Mouse (Mus musculus) embryo, embryonic 10 days (tissue): ENCODE results near the gene Rpa3.

Source experiments
- DNase-seq: peaks from one replicate; pipeline ENCODE4 v3.0.0-alpha.2; 2015; ENCODE audit warnings: low spot score

Gene Rpa3

DNA sequence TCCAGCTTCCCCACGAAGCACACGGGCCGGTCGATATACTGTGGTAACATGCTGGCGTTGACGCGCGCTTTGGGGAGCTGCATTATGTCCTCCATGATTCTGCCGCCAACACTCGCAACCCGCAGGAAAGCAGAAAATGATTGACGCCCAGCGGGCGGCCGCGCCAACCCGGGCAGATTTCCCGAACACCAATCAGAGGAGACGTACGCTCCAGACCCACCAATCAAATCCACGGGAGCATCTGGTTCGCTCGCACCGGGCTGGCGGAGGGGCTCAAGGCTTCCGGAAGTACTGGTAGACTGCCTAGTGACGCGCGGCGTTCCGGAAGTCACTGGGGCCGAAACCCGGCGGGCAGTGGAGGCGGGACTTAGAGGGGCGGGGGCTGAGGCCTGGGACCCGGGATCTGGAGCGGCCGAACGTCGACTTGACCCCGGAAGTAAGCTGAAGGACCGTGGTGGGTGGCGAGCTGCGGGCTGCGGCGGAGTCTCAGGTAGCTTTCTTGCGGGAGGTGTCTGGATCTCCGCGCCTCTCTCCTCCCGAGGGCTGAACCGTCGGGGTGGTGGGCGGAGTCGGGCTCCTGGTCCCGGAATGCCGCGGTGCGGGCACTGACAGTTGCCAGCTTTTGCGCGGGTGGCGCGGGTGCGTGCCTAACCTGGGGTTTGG lies at the start of gene Rpa3, which contains the start of the genes Umad1 and Gm45062:
TSS of gene Rpa3 (minus strand) at position 170 of the 663 bp plus-strand sequence.
TSS of gene Umad1 (plus strand) at position 285 of the 663 bp plus-strand sequence.
TSS of gene Gm45062 (plus strand) at position 447 of the 663 bp plus-strand sequence.
- DNase-seq: peak; percentile 98

DNA sequence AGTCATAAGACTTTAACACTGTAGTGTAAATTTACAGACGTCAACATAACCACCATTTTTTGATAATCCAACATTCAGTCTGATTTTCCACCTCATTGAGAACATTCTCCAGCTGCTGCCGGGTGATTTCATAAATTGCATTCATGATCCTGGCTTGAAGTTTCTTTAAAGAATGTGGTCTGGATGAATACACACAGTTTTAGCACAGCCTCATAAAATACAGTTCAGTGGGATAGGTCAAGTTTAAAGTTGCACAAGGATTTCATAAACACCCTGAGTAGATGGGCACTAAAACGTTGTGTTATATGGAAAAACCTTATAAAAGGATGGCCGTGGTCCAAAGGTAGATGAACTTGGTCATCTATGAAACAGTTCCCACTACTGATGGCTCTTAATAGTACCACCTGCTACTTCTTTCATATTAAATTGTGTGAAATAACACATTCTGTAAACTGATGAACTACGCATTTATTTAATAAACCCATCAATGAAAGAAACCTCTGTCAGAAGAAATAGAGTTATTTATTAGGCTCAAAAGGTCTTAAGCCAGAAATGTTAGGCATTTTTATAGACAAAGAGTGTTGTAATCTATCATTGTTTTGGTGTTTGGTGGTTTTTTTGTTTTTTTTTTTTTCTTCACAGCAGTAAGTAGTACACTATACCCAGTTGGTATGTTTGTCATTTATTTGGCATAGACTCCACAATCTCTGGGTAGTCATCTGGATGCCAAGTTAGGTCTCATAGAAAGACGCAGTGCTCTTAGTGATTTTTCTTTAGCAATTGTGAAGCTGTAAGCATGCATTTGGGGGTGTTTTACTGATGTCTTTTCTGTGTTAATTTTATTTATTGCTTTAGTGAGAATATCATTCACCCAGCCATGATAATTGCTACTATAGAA lies 49.2 kb upstream of the Rpa3 start:
- DNase-seq: no peak

DNA sequence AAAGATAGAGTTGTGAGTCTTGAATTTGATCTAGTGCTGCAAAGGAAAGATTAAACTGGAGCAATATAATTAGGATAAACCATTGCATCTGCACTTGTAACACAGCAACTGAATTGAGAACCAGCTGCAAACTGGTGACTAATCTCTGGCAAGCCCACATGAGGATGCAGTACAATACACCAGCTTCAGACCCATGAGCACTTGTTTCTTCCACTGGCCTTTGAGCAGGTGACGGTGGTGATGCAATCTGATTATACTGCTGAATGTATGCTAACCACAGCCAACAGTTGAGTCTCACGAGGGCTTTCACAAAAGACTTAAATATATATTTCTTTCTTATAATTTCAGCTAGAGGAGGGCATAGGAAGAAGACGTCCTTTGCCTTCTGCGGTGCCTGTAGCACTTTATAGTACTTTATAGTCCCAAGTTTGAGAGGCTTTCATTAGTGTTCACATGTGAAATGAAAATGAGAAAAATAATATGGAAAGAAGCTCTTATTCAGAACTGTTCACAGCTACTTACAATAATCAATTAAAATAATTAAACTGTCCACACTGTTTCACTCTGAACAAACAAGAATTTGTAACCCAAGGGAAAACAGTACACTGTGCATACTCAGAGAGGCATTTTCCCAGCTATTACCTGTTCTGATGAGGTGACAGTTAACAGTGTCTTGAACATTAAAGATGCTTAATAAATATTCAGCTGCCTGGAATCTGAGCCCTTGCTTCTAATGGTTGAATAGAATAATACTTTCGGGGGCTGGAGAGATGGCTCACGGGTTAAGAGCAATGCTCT lies 40.3 kb upstream of the Rpa3 start:
- no peak for DNase-seq

DNA sequence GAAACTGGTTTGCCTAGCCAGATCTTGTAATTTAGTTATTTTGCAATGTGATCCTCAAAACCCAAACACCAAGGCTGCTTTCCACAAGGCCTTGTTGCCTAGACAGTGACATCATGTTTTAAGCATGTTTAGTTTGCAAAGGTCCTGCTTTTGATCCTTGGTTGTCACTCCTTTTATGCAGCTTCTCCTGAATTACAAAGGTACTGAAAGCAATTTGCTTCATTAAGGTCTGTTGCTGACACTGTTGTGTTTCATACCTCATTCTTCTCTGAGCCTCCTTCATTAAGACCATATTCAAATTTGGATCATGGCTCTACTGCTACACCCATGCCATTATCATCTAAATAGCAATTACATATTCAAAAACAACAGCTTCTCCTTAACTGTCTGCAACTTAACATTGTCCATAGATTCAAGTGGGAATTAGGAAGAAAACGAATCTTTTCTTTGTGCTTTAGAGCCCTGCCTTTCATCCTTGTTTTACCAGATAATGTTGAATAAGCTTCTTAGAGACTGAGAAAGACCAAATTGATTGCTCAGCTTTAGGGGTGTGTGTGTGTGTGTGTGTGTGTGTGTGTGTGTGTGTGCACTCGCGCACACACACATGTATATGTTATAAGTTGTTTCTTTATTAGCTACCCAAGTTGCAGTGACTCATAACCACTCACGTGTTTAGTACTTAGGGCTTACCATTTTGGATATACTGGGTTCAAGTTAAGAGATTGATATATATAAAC lies 35.2 kb upstream of the Rpa3 start:
- DNase-seq: peak; percentile 9

DNA sequence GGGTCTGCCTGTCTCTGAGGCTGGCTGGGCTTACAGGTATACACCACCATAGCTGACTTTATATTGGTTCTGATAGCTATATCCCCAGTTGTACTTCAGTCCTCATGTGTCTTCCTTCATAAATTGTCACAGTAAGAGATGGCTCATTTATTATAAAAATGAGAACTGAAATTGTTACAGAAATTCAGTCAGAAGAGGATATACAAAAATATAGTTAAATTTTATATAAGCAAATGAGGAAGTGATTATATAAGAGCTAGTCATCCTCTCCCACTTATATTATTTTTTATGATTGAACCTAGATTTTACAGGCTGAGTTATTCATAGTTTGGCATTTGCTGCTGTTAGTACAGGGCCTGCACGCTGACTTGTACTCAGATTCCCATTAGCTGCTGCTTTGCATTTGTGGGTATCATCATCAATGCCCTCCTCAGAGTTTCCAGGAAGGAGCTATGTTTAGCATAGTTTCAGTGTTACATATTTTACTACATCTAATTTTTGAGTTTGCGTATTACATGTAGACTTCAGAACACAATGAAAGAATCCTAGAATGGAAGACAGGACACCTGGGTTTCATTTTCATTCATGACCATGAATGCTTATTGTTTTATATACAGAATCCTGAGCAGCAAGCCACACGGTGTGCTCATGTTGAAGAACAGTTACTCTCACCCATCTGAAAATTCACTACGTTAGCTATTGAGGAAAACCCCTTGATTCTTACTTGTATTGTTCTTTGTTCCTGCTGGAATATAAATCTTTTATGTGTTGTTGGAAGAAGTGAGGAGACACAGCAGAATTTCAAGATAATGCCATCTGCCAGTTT lies 30.0 kb upstream of the Rpa3 start:
- no peak for DNase-seq

DNA sequence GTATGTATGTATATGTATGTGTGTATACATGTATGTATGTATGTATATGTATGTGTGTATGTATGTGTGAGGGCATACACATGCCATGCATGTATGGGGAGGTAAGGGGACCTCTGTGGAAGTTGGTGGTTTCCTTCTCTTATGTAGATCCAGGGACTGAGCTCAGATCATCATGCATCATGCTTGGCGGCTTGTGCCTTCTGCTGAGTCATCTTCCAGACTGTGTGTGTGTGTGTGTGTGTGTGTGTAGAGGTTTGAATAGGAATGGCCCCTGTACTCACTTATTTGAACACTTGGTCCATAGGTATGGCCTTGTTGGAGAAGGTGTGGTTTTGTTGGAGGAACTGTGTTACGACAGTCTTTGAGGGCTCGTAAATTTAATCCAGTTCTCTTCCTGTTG lies 27.2 kb upstream of the Rpa3 start:
- DNase-seq: no peak

DNA sequence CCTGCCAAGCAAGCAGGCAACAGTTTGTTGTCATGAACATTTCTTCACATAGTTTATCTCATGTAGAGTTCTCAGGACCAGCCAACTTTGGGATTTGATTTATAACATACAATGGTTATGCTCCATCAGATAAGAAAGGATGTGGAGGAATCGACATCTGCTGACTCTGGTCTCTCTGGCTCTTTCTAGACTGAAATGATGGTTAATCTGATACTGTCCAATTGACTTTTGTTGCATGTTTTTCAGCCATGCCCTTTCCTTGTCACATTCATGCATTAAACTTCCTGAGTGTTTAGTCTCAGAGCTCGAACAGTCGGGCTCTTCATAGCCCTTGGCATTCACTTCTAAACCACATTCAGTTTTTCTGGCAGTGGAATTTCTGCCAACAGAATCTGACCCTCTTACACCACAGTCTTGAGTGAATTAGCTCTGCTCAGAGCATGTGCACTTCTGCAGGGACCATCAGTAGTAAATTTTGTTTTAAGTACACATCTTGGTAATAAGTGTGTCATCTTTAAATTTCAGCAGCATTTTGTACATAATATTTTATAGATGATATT lies 26.5 kb upstream of the Rpa3 start:
- no peak for DNase-seq

DNA sequence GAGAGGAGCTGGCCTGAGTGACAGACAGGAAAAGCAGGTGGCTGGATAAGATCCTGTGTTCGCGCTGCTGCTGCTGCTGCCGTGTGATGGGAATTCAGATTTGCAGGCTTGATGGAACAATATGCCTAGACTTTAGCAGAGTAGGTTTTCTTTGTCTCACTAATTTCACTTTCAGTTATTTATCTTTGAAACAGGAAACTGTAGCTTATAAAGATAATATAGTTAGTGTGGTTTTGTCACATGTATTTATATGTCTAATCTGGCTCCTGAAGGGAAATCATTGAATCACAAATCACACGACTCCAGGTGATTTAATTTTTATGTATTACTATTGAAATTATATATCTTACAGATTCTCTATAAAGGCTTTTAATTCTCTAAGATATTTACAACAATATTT lies 24.3 kb upstream of the Rpa3 start:
- DNase-seq: no peak

DNA sequence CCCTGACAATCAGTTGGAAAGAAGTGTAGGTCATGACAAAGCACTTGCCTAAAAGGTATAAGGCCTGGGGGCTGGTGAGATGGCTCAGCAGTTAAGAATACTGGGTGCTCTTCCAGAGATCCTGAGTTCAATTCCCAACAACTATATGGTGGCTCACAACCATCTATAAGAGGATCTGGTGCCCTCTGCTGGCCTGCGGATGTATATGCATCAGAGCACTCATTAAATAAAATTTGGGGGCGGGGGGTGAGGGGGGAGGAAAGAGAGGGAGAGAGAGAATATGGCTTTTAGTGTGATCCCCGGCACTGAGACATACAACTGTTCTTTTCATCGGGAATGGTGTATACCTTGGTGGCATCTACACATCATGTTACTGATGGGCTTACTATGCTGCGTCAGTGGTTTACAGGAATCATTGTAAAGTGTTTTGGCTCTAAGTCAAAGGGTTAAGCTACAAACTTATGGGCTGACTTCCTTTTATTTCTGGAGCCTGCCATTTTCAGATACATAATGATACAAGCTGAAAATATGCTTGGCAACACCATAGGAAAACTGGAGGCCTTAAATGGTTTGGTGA lies 19.5 kb upstream of the Rpa3 start:
- DNase-seq: no peak

DNA sequence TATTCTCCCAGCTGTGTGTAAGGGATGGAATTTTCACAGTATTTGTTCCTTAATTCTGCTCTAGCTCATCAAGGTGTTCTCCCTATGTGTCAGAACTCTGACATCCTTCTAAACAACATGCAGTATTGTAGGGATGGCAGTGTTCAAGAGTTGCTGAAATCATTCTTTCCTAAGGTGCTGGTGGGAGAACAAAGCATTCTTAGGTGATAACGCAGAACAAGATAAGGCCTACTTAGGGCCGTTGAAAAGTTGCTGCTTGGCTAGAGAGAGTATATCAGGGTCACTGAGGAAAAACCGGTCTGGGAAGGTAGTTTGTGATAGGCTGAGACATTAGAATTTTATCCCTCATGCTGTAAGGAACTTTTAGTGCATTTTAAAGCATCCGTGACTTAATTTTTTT lies 17.5 kb upstream of the Rpa3 start:
- DNase-seq: no peak

DNA sequence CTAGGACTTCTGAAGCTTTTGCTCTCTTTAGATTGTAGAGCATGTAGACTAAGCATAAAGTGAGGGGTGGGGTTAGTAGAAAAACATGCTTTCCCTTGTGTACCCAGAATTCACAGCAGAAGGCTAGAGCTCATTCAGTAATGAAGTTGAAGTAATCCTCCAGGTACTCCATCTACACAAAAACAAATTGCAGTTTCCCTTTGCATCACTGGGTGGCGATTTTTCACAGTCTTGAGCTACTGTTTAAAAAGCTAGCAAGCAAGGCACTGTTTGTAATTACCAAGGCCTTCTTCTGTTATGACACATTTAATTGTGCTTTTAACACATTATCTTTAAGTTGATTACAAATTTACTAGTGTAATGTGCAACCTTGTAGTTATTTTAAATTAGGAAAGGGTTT lies 16.1 kb upstream of the Rpa3 start:
- peak; percentile 68 for DNase-seq

DNA sequence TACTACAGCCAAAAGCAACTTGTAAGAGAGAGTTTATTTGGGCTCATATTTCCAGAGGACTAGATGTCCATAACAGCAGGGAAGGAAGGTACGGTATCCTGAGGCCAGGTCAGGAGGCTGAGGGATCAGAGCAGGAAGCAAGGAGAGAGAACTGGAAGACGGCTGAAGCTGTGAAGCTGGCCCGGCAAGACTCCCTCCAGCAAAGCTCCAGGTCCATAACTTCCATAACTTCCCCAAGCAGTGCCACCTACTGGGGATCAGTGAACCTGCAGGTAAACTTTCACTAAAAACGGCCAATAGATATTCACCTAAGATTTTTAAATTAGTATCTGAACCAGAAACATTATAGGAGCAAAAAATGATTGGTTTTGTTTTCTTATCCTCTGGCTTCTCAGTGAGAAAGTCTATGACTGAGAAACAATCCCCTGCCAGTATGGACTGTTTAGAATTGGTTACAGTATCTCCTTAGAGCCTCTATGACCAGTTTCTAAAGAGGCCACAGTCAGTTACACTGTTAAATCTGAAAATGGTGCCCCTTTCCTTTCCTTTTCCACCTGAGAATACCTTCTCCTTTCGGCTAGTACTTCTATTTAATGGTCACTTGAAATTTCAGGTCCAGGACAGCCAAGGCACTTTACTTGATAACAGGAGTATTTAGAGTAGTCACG lies 15.5 kb upstream of the Rpa3 start:
- peak; percentile 73 for DNase-seq

DNA sequence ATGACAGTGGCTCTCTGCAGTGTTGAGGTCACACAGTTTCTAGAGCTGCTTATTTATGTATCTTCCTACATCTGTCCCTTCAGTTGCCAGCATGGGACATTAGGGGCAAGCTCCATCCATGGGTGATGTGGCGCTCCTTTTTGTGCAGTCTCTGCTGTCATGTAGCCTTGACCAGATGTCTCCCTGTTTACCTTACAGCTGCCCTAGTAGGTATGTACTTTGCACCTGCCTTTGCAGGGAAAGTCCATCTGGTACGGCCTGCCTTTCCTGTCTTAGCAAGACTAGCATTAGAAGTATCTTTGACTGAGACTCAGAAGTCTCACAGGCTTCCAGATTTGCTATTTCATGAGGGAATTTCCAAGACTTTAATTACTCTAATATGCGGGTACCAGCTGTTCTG lies 12.1 kb upstream of the Rpa3 start:
- DNase-seq: no peak

DNA sequence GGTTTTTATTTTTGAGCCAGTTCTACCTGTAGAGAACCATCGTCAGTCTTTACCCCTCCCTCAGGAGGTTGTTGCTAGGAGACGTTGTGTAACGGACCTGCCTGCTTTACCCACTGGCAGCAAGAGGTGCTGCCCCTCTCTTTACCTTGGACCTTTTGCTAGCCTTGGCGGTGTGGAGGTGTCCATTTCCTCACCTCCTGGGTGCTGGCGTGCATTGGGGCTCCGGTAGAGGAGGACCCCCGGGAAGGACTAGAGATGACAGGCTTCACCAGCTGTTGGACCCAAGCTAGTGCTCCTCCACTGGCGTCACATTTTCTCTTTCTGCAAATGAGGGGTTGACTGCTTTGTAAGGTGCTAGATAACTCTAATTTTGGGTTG lies 683 bp upstream of the Rpa3 start:
- no peak for DNase-seq

DNA sequence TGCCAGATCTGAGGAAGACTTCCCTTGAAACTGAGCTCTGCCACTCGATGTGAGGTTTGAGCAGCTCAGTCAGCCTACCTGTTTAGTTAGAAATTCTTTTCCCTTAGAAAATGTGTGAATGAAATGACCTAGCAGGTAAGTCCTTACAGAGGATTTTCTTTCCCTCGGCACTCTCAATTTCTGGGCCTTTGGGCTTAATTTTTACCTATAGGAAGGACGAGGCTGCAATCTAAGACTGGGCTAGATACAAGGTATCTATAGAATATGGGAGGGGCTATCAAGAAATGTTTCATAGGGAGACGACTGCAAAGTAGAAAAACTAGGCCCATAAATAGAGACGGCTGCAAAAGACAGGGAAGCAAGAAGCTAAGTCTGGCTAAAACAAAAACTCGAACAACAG lies 657 bp downstream of the Rpa3 start:
- no peak for DNase-seq

DNA sequence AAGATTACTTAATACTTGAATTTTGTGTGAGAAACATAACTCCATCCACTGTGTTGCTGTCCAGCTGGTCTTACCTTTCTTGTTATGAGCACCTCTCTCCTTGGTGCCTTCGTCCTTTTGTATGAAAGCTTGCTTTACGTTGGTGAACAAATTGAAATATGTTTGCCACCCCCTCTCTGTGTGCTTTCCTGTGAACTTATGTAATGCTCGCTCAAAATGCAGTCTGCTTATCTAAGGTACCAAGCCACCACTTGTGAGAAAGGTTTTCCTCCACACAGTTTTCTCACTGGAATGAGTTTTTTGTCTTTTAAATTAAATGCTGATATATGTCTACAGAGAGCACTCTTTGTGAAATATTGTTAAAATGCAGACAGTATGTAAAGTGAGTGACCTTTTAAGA lies 30.4 kb downstream of the Rpa3 start:
- DNase-seq: no peak

DNA sequence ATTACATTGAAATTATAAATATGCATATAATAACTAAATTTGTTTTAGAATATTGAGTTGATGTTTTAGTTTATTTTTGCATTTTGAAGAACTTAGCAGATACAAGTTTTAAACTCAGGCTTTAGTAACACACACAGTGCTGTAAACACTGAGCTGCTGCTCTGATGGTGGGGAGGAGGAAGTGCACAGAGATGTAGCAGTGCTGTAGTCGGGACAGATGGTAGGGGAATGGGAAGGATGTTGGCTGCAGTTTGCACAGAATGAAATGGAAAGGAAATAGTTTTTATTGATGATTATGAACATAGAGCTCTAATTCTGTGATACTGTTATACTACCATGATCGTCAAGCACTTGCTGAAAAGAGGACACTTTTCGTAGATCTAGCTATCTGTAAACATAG lies 31.9 kb downstream of the Rpa3 start:
- DNase-seq: no peak

DNA sequence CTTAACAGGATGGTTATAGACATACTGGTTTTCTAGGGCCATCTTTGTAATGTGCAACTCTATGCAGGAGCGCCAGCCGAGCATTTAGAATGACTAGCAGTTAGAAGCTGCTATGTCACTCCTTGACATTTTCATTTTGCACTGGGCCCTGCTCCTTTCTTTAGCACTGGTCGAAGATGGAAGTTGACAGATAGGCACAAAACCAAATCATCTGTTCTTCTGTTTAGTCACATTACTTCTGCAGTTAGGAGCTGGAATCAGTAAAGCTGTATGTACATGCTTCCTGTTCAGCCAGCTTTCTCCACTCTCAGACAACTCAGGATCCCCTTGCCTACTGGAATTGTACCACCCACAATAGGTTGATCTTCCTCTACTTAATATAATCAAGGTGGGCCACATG lies 48.3 kb downstream of the Rpa3 start:
- peak; percentile 8 for DNase-seq

DNA sequence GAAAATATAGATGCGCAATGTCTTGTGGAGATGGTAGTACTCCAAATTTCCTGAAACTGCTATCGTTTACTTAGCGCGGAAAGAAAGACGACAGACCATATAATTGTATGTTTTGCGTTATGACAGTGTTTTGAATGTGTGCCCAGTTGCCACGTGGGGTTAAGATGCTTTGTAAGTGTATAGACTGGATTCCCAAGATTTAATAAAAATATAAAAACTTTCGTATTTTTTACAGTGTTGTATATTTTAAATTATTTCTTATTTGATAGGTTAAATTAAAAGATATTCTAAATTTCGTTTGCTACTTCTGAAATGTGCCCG lies 49.1 kb downstream of the Rpa3 start:
- DNase-seq: no peak
